Mouse (Mus musculus) left cerebral cortex, adult 2 months (tissue): ENCODE results near the gene Il9. TPM values are rescaled to one million over a fixed set of nuclear protein-coding genes. Genes with fewer than 3 reads are reported as not detected.

Source experiments
- DNase-seq, 2 experiments: peaks; one replicate each; pipeline ENCODE4 v3.0.0; 2021 to 2022; ENCODE audit warnings: low spot score in 2 of 2, mixed read lengths in 1 of 2; ENCODE audit errors: extremely low spot score in 1 of 2
- H3K27ac ChIP-seq: fragments of 200-600 bp; 2 replicates; pipeline ENCODE4 v1.8.1; 2022
- H3K4me3 ChIP-seq: fragments of 200-600 bp; 2 replicates; pipeline ENCODE4 v1.8.1; 2022
- CTCF ChIP-seq: fragments of 200-600 bp; IDR thresholded peaks from 2 replicates; pipeline ENCODE4 v1.8.1; 2022; ENCODE audit warnings: antibody characterized with exemption, mild to moderate bottlenecking, moderate library complexity
- intact Hi-C: fragments of 180-260 bp; cut with DNase I; formaldehyde crosslinking; loops from one replicate; pipeline ENCODE4 v1.15.1; 2025
- long read RNA-seq, 2 experiments: library from polyadenylated mRNA; stranded (forward); transcript quantifications; one replicate each; pipeline ENCODE4 v2.0.0; 2021; ENCODE audit warnings: borderline mapping rate in 2 of 2
- total RNA-seq, 2 experiments: library from RNA; stranded (reverse); gene quantifications; 2 replicates each; pipeline ENCODE4 v1.2.3; 2021

Il9 gene
- not detected for total RNA-seq
- long read RNA-seq, experiment 1, result 0 reads
- long read RNA-seq, experiment 2, result 0 reads

GRCm38 (mm10) chr13:56482146-56482545, at the start of gene Il9:
Gene Il9 (minus strand): TSS chr13:56482246.
- no peak for TF ChIP-seq CTCF

GRCm38 (mm10) chr13:56529685-56530084, 47.6 kb upstream of the Il9 start:
- intact Hi-C loops, result no loop called here
- no peak for TF ChIP-seq CTCF
- no peak for DNase-seq
- H3K27ac ChIP-seq, result no peak overlapping the region
- no peak overlapping the region for H3K4me3 ChIP-seq

More at GRCm38 (mm10) chr13:56482146-56482545, at the start of gene Il9:
- intact Hi-C loops, result no loop called here
- H3K4me3 ChIP-seq, result no peak within 1 kb of the TSS
- H3K27ac ChIP-seq, result no peak within 1 kb of the TSS
- no peak for DNase-seq

- no peak for TF ChIP-seq CTCF
- Histone ChIP-seq H3K4me3 (no peak overlapping the region), H3K27ac (no peak overlapping the region)
- intact Hi-C loops, result no loop called here
- no peak for DNase-seq
These were observed 47.0 kb upstream of the Il9 start for GRCm38 (mm10) chr13:56529031-56529430.

- no peak for TF ChIP-seq CTCF
- intact Hi-C loops, result no loop called here
- no peak overlapping the region for H3K27ac ChIP-seq
- no peak overlapping the region for H3K4me3 ChIP-seq
- DNase-seq, result no peak
These were observed 46.2 kb upstream of the Il9 start for GRCm38 (mm10) chr13:56528281-56528680.

- intact Hi-C loops, result no loop called here
- DNase-seq, result no peak
- Histone ChIP-seq H3K27ac (no peak overlapping the region), H3K4me3 (no peak overlapping the region)
- TF ChIP-seq CTCF, result no peak
These were observed 45.8 kb upstream of the Il9 start for GRCm38 (mm10) chr13:56527846-56528245.

GRCm38 (mm10) chr13:56526871-56527270, 44.8 kb upstream of the Il9 start:
- intact Hi-C loops, result no loop called here
- no peak for TF ChIP-seq CTCF
- H3K27ac ChIP-seq, result no peak overlapping the region
- no peak for DNase-seq
- H3K4me3 ChIP-seq, result no peak overlapping the region

GRCm38 (mm10) chr13:56522821-56523167, 40.7 kb upstream of the Il9 start:
- intact Hi-C loops, result no loop called here

GRCm38 (mm10) chr13:56522081-56522820, 40.2 kb upstream of the Il9 start, which contains the start of gene Fbxl21:
Gene Fbxl21 (plus strand): TSS chr13:56522472.
- peak within 1 kb of the TSS; percentile 73 for H3K4me3 ChIP-seq
- TF ChIP-seq CTCF, result no peak
- intact Hi-C loops, result no loop called here
- peak; percentile 88 to 90 for DNase-seq
- peak within 1 kb of the TSS; percentile 19; the same call in 1 of the 2 replicates for H3K27ac ChIP-seq

More at GRCm38 (mm10) chr13:56522821-56523167, 40.7 kb upstream of the Il9 start:
- Histone ChIP-seq H3K4me3 (peak overlapping the region; percentile 73), H3K27ac (peak overlapping the region; percentile 19; the same call in 1 of the 2 replicates)
- no peak for TF ChIP-seq CTCF
- DNase-seq, result no peak

- DNase-seq, result no peak
- no peak for TF ChIP-seq CTCF
- no peak overlapping the region for H3K27ac ChIP-seq
- H3K4me3 ChIP-seq, result no peak overlapping the region
- intact Hi-C loops, result no loop called here
These were observed 34.8 kb upstream of the Il9 start for GRCm38 (mm10) chr13:56516816-56517215.

- Histone ChIP-seq H3K27ac (no peak overlapping the region), H3K4me3 (no peak overlapping the region)
- TF ChIP-seq CTCF, result no peak
- no peak for DNase-seq
- intact Hi-C loops, result no loop called here
These were observed 34.3 kb upstream of the Il9 start for GRCm38 (mm10) chr13:56516311-56516710.

GRCm38 (mm10) chr13:56513595-56513994, 31.5 kb upstream of the Il9 start:
- no peak for DNase-seq
- intact Hi-C loops, result no loop called here
- no peak overlapping the region for H3K4me3 ChIP-seq
- H3K27ac ChIP-seq, result no peak overlapping the region
- TF ChIP-seq CTCF, result no peak

- no peak overlapping the region for H3K4me3 ChIP-seq
- no peak for TF ChIP-seq CTCF
- no peak overlapping the region for H3K27ac ChIP-seq
- DNase-seq, result no peak
- intact Hi-C loops, result no loop called here
These were observed 27.8 kb upstream of the Il9 start for GRCm38 (mm10) chr13:56509796-56510195.

GRCm38 (mm10) chr13:56506871-56507496, 24.9 kb upstream of the Il9 start:
- TF ChIP-seq CTCF, result no peak
- intact Hi-C loops, result no loop called here
- H3K4me3 ChIP-seq, result no peak overlapping the region

More at GRCm38 (mm10) chr13:56506871-56507496, 24.9 kb upstream of the Il9 start:
- no peak overlapping the region for H3K27ac ChIP-seq
- DNase-seq, result no peak
